Mouse (Mus musculus) inflammation-experienced regulatory T-cells (primary cell): ENCODE measurements around the gene Vmn1r112. TPM values are rescaled to one million over a fixed set of nuclear protein-coding genes. Genes with fewer than 3 reads are reported as not detected.

Experiments
- polyA plus RNA-seq, 2 experiments: library from polyadenylated mRNA; unstranded; fragments of 100-300 nt; shearing (Covaris generic); gene quantifications; one replicate each; pipeline ENCODE4 v1.2.1; 2017

Gene Vmn1r112
- polyA plus RNA-seq: not detected

DNA sequence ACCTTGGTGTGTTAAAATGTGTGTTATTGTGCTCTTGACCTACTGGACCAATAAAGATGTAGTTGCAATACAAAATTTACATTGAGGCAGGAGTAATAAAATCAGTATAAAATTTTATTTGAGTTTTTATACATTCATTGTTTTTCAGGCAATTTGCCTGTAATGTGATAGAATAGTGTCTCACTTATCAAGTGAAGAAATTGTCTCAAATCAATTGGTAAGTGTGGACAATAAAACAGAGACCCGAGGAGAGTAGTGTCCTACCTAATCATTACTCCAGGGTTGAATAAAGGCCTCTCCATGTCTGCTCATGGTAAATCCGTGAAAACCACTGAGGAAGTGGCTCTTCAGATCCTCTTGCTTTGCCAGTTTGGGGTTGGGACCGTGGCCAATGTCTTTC lies at the start of gene Vmn1r112:
Vmn1r112 (plus strand) TSS at position 301 of the 400 bp plus-strand sequence.

DNA sequence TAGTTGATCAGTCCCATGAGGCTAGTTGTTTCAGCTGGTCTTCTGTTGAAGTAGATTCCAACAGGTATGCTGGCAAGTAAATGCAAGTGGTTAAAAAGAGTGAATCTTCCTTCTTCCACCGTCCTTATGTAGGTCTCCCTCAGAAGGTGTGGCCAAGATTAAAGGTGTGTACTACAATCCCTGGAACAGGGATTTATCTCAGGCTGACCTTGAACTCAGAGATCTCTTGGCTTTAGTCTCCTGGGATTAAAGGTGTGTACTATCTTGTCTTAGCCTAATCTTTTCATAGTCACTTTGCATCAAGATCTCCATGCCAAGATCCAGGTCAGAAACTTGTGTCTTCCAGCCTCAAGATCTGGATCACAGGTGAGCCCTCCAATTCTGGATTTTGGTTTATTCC lies 40.5 kb upstream of the Vmn1r112 start, which contains the start of gene Gm10668:
Gm10668 (minus strand) TSS at position 101 of the 400 bp plus-strand sequence.

DNA sequence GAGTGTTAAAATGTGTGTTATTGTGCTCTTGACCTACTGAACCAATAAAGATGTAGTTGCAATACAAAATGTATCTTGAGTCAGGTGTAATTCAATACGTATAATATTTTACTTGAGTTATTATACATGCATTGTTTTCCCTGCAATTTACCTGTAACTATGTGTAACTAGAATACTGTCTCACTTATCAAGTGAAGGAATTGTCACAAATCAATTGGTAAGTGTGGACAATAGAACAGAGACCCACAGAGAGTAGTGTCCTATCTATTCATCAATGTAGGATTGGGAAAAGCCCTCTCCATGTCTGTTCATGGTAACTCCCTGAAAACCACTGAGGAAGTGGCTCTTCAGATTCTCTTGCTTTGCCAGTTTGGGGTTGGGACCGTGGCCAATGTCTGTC lies 16.0 kb downstream of the Vmn1r112 start, which contains the start of gene Vmn1r113:
Vmn1r113 (plus strand) TSS at position 301 of the 400 bp plus-strand sequence.

DNA sequence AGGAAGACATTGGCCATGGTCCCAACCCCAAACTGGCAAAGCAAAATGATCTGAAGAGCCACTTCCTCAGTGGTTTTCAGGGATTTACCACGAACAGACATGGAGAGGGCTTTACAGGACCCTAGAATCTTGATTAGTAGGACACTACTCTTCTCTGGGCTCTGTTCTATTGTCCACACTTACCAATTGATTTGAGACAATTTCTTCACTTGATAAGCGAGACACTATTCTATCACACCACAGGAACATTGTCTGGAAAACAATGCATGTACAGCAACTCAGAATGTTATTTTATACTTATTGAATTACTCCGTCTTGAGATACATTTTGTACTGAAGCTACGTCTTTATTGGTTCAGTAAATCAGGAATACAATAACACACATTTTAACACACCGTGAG lies 41.1 kb downstream of the Vmn1r112 start, which contains the start of gene Vmn1r114:
Vmn1r114 (minus strand) TSS at position 101 of the 400 bp plus-strand sequence.

Other genes with a start within 250 kb of the Vmn1r112 start
- gene Vmn1r104, start 237.3 kb upstream of the Vmn1r112 start, polyA plus RNA-seq: 1 to 10 TPM in 1 of 2 experiments, under 1 TPM in 1; 0.25 to 1.1 TPM
- not detected for gene Gm5726, start 225.4 kb upstream of the Vmn1r112 start, polyA plus RNA-seq
- gene Gm4141, start 194.9 kb upstream of the Vmn1r112 start, polyA plus RNA-seq: not detected
- gene Gm4513, start 172.2 kb upstream of the Vmn1r112 start, polyA plus RNA-seq: 1 to 10 TPM in 1 of 2 experiments, under 1 TPM in 1; 0.30 to 1.9 TPM
- 1 to 10 TPM in 1 of 2 experiments, not detected in 1; 2.2 TPM for gene Vmn1r107, start 102.3 kb upstream of the Vmn1r112 start, polyA plus RNA-seq
- gene Vmn1r111, start 68.0 kb upstream of the Vmn1r112 start, polyA plus RNA-seq: 1 to 10 TPM in 1 of 2 experiments, not detected in 1; 1.0 TPM
- gene Gm10668, start 40.6 kb upstream of the Vmn1r112 start, polyA plus RNA-seq: not detected
- gene Vmn1r113, start 16.1 kb downstream of the Vmn1r112 start, polyA plus RNA-seq: not detected
- not detected for gene Vmn1r114, start 41.0 kb downstream of the Vmn1r112 start, polyA plus RNA-seq
- gene Vmn1r115, start 73.8 kb downstream of the Vmn1r112 start, polyA plus RNA-seq: not detected
- not detected for gene Vmn1r116, start 101.1 kb downstream of the Vmn1r112 start, polyA plus RNA-seq
- under 1 TPM in 1 of 2 experiments, not detected in 1; 0.18 TPM for gene Vmn1r117, start 112.9 kb downstream of the Vmn1r112 start, polyA plus RNA-seq
- gene Vmn1r118, start 141.2 kb downstream of the Vmn1r112 start, polyA plus RNA-seq: under 1 TPM in 1 of 2 experiments, not detected in 1; 0.49 TPM
- under 1 TPM in 1 of 2 experiments, not detected in 1; 0.36 TPM for gene Vmn1r119, start 241.3 kb downstream of the Vmn1r112 start, polyA plus RNA-seq